Mouse (Mus musculus) telencephalon, adult 2 months (tissue): ENCODE measurements around the gene Gm5141.
"Not testable (repeated sequence)": the region's sequence is repeated elsewhere in the genome, so short reads cannot be mapped to it uniquely, and the experiment has no call there.

Source experiments
- DNase-seq: peaks from one replicate; pipeline ENCODE4 v3.0.0-alpha.2; 2011; ENCODE audit warnings: low read depth, low spot score

Gene Gm5141

GRCm38 (mm10) chr13:62785199-62786134 lies at the start of gene Gm5141:
Gene Gm5141 (minus strand): TSS chr13:62785808.
- peak; percentile 17 for DNase-seq

- no peak for DNase-seq
Measured at GRCm38 (mm10) chr13:62833341-62833740, 47.7 kb upstream of the Gm5141 start.

- no peak for DNase-seq
Measured at GRCm38 (mm10) chr13:62832239-62832638, 46.6 kb upstream of the Gm5141 start.

GRCm38 (mm10) chr13:62815705-62816104 lies 30.1 kb upstream of the Gm5141 start:
- DNase-seq, result not testable (repeated sequence)

GRCm38 (mm10) chr13:62812713-62813112 lies 27.1 kb upstream of the Gm5141 start:
- DNase-seq, result peak; percentile 0

- not testable (repeated sequence) for DNase-seq
Measured at GRCm38 (mm10) chr13:62807981-62808380, 22.4 kb upstream of the Gm5141 start.

GRCm38 (mm10) chr13:62786135-62786493 lies 506 bp upstream of the Gm5141 start:
- not testable (repeated sequence) for DNase-seq

GRCm38 (mm10) chr13:62763806-62764205 lies 21.8 kb downstream of the Gm5141 start:
- not testable (repeated sequence) for DNase-seq

- DNase-seq, result not testable (repeated sequence)
Measured at GRCm38 (mm10) chr13:62760432-62761415, 24.9 kb downstream of the Gm5141 start, which contains the start of gene Platr25. Gene Platr25 (minus strand): TSS chr13:62760709.

- no peak for DNase-seq
Measured at GRCm38 (mm10) chr13:62733322-62733721, 52.3 kb downstream of the Gm5141 start.
